Mouse (Mus musculus) adipocyte (in vitro differentiated cells): ENCODE results near the gene Rrbp1.

Experiments
- DNase-seq: peaks from one replicate; pipeline ENCODE4 v3.0.0-alpha.2; 2016; ENCODE audit warnings: low spot score

Gene Rrbp1

DNA sequence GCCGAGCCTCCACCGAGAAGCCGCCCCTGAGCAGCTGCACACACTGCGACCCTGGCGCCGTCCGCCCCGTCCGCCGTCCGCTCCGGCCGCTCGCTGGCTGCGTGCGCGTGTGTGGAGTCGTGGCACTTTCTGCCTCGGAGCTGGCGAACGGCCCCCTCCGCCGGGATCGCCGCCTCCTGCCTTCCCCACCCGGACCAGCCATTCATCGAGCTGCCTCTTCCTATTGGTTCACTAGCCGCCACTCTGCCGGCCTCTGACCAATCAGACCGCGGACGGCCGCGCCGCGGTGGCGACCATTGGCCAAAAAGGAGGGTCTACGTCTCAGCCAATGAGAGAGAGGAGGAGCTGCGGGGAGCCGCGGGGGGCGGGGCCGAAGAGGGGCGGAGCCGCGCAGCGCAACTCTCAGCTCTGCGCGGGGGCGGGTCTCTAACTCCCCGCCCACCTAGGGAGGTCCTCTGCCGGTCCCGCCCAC, at the start of gene Rrbp1:
Rrbp1 (minus strand) TSS at position 184 of the 472 bp plus-strand sequence.
- DNase-seq = peak; percentile 98

DNA sequence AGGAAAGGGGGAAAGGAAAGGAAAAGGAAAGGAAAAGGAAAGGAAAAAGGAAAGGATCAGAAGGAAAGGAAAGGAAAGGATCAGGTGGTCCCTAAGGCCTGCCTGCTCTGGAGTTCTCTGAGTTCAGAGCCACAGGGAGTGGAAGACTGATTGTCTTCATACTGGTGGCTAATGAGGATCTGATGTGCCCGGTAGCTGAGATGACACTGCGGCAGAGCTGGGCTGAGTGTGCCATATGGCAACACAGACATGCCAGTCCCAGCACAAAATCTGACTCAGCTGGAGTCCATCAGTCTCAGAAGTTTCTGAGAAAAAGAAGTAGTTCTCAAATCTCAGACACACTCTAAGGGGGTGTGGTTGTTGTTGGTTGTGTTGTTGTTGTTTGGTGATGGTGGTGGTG, 46.7 kb upstream of the Rrbp1 start:
- DNase-seq = no peak

DNA sequence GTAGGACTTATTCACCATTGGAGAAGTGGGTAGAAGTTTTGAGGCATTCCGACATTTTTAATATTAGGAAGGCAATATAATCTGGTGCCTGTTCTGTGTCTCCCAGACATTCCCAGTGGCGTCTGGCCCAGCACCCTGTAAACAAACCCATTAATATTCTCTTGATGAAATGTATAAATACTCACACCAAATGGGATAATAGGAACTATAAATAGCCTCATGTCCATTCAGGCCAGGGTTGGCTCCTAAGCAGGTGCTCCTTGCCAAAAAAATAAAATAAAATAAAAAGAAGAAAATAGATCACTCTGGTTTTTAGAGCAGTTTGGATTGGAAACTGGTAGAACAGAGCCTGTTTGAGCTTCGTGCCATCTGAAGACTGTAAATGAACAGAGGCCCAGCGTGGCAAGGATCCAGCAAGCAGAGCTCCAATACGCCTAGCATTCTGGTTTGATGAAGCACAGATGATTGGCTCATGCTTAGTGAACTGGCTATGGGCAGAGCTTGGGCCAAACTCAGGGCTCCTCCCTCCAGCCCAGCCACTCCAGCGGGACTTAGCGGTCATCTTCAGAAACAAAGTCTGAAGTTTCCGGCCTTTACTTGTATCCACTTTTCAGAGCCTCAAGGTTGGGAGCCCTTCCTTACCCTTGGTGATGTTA, 41.5 kb upstream of the Rrbp1 start:
- DNase-seq = peak; percentile 64

DNA sequence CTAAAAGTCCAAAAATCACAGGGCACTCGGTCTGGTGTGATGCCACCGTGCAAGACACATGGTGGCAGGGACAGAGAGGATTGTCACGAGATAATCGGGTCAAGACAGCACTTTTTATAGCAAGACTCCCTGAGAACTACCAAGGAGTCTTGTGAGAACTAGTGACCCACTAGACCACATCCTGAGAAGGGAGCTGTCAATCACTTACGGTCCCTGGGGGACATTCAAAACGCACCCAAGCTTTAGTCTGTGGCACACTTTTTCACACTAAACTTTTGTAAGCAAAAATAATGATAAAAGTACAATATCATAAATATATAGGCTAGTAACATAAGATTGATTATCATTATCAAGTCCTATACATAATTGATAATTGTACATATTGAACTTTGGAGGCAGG, 39.8 kb upstream of the Rrbp1 start:
- DNase-seq = no peak

DNA sequence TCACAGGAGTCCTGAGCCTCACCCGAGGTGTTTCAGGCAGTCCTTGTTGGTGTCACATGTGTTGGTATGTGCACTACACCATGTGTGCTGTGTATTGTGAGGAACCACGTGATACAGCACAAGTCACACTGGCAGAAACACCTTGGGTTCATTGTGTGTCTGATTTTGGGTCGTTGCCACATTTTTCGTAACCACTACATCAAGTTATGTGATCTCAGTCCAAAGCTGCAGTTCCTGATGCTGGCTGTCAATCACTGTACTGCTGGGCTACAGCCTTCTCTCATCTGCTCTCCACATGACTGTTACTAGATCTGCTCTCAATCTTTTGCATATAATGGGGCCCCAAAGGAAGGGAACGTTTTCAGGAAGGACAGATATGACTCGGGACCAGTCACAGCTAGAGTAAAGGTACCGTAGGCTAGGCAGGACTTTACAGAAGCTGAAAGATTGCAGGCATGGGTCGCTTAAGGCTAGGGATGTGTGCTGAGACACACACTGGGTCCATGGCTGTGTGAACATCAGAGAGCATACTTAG, 39.1 kb upstream of the Rrbp1 start:
- DNase-seq = peak; percentile 26

DNA sequence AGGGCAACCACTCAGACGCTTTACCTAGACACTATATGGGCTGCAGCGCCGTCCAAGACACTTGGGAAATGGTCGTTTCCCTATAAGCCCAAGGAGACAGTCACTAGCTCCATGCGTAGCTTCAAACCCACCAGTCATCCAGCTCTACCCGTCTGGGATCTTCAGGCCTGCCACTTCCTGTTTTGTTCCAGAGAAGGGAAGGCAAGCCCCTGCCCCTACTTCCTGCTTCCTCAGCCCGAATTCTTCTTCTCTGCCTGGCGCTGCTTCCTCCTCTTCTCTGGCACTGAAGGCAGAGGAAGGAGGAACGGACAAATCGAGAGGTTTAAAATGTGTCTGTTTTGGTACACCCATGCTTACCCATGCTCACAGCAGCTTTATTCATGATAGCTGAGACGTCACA, 35.9 kb upstream of the Rrbp1 start:
- no peak for DNase-seq

DNA sequence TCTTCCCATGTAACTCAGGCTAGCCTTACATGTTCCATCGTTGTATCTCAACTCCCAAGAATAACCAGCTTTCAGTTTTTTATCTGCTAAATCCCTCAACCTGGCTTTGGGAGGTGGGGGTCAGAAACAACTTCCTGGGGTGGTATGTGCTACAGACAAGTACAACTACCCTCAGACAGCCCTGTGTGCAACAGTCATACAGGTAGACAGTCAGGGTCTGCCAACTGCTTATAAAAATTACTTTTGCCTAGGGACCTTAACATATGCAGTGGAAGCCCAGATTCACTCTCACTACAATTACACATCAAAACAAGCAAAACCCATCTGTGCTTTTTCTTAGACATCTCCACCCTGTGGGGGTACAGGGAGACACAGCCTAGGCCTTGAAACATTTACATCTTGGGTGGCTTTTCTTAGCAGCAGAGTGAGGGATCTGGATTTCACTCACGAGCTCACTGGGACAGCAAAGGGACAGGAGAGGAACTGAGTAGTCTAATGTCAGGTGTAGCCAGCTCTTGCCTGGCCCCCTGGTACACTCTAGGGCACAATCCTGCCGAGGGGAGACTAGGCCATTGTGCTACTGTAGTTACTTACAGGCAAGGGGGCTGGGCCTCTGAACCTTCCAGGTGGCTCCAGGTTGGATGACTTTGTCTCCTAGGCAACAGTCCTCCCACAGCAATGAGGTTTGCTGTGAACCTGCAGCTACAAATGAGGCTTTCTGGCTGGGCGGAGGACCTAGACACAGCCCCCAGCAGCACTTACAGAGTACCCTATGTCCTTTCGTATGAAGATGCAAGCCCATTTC, 34.9 kb upstream of the Rrbp1 start:
- no peak for DNase-seq

DNA sequence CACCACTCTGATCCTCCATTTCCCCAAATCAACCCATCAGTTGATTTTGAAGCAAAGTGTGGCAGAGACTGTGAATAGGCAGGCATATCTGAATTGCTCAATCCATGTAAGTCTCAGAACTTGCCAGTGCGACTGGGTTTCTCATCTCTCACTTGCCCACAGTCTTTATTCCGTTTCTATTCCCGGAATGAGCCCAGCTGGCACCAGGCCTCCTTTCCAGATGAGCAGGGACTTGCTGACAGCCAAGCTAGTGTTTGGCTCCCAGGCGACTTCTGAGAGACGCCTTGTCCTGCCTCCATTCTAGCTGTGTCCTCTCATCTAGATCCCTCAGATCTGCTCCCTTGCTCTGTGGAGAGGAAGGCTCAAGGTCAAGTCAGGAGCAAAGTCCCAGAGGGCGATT, 33.7 kb upstream of the Rrbp1 start:
- peak; percentile 90 for DNase-seq

DNA sequence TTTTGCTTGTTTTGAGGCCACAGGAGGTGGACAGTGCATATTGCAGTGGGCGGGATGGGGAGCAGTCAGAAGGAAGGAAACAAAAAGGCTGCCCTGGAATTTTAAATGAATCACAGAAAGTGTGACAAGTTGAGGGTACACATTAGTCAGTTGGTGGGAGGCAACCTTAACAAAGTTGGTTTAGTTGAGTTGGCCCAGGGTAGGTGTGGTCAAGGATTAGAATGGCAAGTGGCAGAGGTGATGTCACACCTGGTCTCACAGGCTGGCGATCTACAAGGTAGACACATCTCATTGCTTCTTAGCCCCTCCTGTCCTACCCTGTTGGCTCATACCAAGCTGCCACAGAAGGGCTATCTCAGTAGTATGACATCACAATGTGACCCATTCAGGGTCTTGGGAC, 21.6 kb upstream of the Rrbp1 start, which contains the start of gene Banf2:
Banf2 (plus strand) TSS at position 396 of the 400 bp plus-strand sequence.
- no peak for DNase-seq

DNA sequence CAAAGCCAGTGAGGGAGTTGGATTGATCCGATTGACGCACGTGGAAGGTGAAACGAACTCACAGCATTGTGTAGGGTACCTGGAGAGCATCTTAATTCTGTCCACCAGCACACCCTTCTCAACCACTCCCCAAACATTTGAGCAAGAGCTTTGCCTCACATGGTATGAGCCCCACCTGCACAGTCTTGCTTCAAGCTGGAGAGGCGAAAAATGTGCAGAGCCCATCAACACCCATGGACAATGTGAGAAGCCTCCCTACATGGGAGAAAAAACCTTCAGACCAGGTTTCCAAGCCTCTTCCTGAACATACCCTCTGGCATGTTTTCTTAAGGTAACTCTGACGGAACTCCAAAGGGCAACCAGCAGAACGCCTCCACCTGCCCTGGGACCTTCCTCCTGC, 19.7 kb upstream of the Rrbp1 start:
- DNase-seq = no peak

DNA sequence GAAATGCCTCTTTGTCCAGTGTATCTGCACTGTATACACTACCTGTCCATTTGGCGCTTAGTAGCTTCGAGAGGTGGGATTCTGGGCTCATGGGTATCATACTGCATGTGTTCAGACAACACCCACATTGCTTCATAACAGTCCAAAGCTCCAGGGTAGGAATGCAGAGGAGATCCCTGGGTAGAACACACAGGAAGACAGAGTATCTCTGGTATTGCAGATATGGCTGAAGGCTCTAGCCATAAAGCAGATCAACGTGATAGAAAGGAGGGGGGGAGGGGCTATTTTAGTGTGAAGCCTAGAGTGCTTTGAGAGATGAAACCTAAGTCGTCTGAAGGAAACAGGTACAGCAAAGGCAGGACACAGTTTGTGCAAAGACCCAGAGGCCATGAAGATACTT, 15.4 kb upstream of the Rrbp1 start:
- no peak for DNase-seq

DNA sequence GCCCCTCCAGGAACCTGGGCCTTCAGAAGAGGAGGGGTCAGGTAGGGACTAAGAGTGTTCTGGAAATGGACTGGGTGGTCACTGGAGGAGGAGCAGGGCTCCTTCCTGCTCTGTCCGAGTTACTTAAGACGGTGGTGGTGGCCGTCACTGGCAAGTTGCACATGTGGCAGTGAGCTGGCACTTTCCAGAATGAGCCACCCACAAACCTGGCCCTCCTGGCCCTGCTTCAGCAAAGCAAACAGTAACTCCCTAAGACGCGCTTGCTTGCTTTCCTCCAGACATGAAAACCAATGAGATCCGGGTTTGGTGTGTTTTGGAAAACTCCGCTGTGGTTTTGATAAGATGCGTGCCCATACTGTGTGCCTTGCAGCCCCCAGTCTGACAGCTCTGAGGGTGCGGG, 14.3 kb upstream of the Rrbp1 start:
- no peak for DNase-seq

DNA sequence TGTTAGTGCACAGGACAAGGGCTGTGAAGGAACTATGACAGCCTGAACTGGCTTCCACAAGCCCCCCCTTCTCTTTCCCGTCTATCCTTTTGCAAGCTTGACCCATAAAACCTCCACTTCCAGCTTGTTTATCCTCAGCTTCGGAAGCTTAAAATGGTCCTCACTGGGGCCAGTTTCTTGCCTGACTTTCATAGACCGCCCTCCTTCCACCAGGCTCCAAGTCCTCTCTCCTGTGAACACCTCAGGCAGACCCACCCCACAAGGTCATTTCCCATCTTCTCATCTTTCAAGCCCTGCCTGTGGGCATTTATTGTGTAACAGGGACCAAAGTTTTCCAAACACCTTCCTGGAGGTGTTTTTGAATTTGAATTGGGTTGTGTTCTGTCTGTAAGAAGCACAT, 11.4 kb upstream of the Rrbp1 start:
- no peak for DNase-seq

DNA sequence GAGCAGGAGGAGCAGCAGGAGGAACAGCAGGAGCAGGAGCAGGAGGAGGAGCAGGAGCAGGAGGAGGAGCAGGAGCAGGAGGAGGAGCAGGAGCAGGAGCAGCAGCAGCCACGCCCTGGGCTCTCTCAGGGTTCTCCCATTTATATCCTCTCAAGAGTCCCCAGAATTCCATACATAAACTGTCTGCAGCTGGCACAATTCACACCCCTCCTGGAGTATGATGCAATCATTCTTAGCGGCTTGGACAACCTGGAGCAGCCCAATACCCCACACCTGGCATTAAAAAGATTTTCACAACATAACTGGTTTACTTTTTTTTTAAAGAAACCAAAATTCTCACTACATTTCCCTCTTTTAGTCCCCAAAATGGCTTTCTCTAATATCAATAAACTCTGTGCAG, 8.9 kb upstream of the Rrbp1 start:
- DNase-seq = no peak

DNA sequence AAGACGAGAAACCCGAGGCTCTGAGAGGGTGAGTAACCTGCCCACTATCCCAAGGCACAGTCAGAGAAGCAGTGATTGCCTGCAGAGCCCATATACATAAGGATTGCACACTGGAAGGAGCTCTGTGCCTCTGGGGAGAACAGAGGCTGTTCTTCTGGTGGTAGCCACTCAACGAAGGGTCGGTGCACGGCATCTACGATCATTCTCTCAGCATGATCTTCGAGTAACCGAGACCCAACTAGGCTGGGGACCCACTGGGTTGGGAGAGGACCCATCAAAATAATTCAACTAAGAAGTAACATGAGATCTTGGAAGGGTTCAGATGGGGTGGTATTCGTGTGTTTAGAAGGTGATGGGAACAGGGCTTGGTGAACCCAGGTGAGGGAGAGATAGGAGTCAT, 4.8 kb upstream of the Rrbp1 start:
- no peak for DNase-seq

DNA sequence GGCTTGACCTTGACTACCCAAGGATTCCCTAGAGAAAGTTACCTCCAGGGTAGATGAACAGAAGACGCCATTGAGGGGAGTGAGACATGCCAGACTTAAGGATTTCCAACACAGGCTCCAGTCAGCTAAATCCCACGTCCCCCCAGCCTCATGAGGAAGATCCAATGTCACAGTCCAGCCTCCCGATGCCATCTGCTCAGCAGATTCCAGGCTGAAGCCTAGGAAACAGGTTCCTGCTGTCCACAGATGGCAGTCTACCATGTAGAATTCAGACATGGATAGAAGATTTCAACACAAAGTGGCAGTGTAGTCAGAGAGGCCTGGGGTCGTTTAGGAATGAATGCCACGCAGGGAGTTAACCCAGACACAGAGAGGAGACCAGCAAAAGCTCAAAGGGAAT, 3.4 kb upstream of the Rrbp1 start:
- no peak for DNase-seq

DNA sequence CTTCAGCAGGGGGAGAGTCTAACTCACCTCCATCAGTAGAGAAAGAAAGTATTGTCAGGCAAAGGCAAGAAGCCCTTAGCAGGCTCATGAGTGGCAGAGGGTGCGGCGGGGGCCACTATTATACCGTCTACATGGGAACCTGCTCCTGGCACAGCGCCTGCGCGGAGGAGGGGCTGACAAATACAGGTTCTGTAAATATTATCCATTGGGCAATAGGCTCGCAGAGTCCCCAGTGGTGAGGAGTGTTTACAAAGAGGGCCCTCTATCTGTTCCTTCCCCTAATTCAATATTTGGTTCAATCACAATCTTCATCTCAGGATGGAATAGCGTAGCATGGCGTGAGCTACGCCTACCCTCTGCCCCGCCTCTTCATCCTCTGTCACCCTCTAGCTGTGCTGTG, 3.0 kb upstream of the Rrbp1 start:
- no peak for DNase-seq

DNA sequence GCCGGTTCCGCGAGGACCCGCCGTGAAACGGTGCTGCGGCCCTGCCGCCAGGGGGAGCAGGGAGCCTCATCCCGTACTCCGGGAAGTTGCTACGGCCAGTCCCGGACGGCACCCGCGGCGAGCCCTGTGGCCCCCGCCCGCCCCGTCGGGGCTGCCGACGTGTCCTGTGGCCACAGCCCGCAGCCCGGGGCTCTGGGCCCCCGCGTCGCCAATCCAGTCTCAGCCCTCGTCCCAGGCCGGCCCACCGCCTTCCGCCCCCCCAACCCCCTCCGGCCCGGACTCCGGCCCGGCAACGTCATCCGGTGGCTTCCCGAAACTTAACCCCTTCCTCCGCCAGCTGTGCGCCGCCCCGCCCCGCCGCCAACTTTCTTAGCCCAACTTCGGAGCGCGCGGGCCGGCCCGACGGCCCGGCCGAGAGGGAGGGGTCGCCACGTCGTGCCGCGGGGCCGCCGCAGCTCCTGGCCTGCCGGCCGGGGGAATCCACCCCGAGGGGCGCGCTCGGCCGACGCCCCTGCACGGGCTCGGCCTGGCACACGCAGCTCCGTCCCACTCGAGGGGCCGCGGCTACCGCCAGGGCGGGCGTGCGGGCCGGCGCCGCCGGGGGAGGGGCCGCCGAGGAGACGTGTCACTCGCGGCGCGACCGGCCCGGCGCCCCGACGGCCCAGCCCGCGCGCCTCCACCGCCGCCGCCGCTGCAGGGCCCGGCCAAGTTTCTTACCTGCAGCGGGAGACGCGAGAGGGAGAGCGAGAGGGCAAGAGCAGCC, 600 bp downstream of the Rrbp1 start:
- DNase-seq = peak; percentile 82

DNA sequence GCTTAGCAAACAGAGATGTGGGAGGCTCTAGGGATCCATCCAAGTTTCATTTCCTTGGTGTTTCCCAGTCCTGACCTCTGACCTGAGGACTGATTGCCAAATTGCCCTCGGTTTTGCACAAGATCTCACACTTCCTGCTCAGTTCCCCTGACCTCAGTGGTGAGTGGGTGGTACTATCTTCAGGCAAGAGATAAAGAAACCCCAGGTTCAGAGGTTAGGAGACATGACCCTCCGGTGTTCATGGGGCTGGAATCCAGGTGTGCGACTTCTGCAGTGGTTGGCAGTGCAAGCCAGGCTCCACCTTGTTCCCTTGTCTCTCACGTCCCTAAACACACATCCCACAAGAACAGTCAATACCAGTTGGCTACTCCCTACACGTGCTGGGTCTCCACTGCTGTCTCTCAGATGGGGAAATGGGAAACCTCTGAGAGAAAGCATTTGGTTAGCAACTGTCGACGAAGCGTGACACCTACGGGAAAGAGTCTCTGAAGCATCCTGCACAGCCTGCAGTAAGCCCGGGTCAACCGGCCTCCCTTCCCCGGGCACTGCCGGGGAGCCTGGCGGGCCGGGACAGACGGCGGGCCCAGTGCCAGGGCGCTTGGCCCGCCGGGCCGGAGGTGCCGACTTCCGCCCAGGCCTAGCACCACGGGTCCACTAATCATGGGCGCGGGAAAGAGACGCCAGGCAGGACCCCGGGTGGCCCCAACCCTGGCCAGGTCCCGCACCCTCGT, 1.3 kb downstream of the Rrbp1 start:
- DNase-seq = peak; percentile 97

DNA sequence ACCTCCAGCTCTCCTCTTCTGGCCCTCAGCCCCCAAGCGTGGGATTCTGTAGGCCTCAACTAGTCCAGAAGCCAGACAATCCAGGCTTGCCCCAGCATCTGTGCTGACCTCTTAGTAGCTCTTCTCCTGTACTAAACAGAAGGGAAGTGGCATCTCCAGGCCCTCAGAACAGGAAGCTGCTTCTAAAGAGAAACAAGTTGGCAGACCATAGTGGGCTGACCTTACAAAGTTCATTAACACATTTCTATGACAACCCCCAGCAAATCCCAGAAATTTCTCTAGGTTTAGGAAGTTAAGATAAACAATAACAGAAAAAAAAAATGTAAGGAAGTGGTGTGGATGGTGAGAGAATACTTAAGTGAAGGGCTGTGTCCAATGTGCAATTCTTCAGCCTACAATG, 2.0 kb downstream of the Rrbp1 start:
- DNase-seq = no peak

DNA sequence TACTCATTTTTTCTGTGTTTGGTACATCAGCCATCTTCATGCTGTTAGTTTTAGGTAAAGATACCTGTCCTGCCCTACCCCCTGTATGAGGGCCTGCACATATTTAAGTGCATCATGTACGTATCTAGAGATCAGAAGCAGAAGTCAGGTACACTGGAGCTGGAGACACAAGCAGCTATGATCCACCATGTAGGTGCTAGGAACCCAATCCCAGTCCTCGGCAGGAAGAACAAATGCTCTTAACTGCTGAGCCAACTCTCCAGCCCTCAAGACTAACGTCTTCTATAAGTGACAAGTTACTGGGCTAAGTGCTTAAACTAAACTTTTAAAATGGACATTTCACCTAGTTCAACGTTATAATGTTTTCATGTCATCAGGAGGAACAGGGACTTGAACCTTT, 3.9 kb downstream of the Rrbp1 start:
- no peak for DNase-seq

DNA sequence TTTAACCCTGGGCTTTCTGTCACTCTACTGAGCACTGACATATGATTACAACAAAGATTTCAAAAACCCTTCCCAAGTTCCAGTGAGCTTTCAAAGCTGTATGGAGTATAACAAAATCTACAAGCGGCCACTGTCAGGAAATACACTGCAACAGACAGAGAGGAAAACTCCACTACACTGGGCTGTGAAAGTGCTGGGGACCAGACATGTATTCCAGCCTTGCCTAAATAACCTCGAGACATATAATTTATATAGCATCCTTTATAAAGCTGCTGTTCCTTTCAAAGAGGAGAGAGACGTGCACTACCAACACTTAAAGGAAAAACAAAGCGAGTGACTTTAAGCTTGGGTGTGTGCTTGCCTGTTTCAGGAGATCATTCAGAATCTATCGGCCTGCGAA, 4.4 kb downstream of the Rrbp1 start:
- DNase-seq = no peak
